Mouse (Mus musculus) adipocyte (in vitro differentiated cells): ENCODE data around the gene Rbmx.

Source experiments
- DNase-seq: peaks from one replicate; pipeline ENCODE4 v3.0.0-alpha.2; 2016; ENCODE audit warnings: low spot score

Gene Rbmx

GRCm38 (mm10) chrX:57392367-57393246, at the start of gene Rbmx:
TSS of gene Rbmx (minus strand) at chrX:57393036.
- DNase-seq = peak; percentile 96

GRCm38 (mm10) chrX:57433897-57434296, 41.1 kb upstream of the Rbmx start:
- DNase-seq = no peak

- DNase-seq = peak; percentile 32
These were observed 38.8 kb upstream of the Rbmx start for GRCm38 (mm10) chrX:57431610-57432009.

- DNase-seq = no peak
These were observed 15.9 kb upstream of the Rbmx start, which contains the start of gene Gm364 for GRCm38 (mm10) chrX:57408769-57409168. TSS of gene Gm364 (plus strand) at chrX:57409154.

GRCm38 (mm10) chrX:57403651-57404050, 10.8 kb upstream of the Rbmx start:
- DNase-seq = no peak

- DNase-seq = no peak
These were observed 8.6 kb upstream of the Rbmx start for GRCm38 (mm10) chrX:57401388-57401787.

GRCm38 (mm10) chrX:57393412-57393811, 576 bp upstream of the Rbmx start:
- DNase-seq = no peak

GRCm38 (mm10) chrX:57380915-57381314, 11.9 kb downstream of the Rbmx start:
- DNase-seq = no peak

GRCm38 (mm10) chrX:57378579-57378978, 14.3 kb downstream of the Rbmx start:
- DNase-seq = no peak

- no peak for DNase-seq
These were observed 15.7 kb downstream of the Rbmx start for GRCm38 (mm10) chrX:57377096-57377495.

- DNase-seq = no peak
These were observed 18.8 kb downstream of the Rbmx start for GRCm38 (mm10) chrX:57374029-57374428.

- no peak for DNase-seq
These were observed 19.3 kb downstream of the Rbmx start for GRCm38 (mm10) chrX:57373543-57373942.

- no peak for DNase-seq
These were observed 19.9 kb downstream of the Rbmx start for GRCm38 (mm10) chrX:57372965-57373364.

GRCm38 (mm10) chrX:57364891-57365569, 27.8 kb downstream of the Rbmx start:
- DNase-seq = no peak

GRCm38 (mm10) chrX:57359316-57359715, 33.5 kb downstream of the Rbmx start:
- no peak for DNase-seq

- DNase-seq = peak; percentile 11
These were observed 53.6 kb downstream of the Rbmx start for GRCm38 (mm10) chrX:57339220-57339619.

- DNase-seq = peak; percentile 55
These were observed 54.2 kb downstream of the Rbmx start, which contains the start of gene Arhgef6 for GRCm38 (mm10) chrX:57338371-57339211. TSS of gene Arhgef6 (minus strand) at chrX:57338729.

GRCm38 (mm10) chrX:57337582-57337981, 55.3 kb downstream of the Rbmx start:
- DNase-seq = no peak

- DNase-seq = no peak
These were observed 55.9 kb downstream of the Rbmx start for GRCm38 (mm10) chrX:57336958-57337357.

- DNase-seq = no peak
These were observed 57.5 kb downstream of the Rbmx start for GRCm38 (mm10) chrX:57335313-57335712.
